Mouse (Mus musculus): ENCODE measurements around the gene Tgfb1. TPM values are rescaled to one million over a fixed set of nuclear protein-coding genes. Genes with fewer than 3 reads are reported as not detected.
A peak's percentile ranks its signal among the peaks of the same experiment; 100 is the strongest.

Gene Tgfb1
- polyA plus RNA-seq (2015; fragmentation: Nextera tagmentation; extraction: Ambion mirVana): 0.84 and 0.87 TPM in 2 replicates

DNA sequence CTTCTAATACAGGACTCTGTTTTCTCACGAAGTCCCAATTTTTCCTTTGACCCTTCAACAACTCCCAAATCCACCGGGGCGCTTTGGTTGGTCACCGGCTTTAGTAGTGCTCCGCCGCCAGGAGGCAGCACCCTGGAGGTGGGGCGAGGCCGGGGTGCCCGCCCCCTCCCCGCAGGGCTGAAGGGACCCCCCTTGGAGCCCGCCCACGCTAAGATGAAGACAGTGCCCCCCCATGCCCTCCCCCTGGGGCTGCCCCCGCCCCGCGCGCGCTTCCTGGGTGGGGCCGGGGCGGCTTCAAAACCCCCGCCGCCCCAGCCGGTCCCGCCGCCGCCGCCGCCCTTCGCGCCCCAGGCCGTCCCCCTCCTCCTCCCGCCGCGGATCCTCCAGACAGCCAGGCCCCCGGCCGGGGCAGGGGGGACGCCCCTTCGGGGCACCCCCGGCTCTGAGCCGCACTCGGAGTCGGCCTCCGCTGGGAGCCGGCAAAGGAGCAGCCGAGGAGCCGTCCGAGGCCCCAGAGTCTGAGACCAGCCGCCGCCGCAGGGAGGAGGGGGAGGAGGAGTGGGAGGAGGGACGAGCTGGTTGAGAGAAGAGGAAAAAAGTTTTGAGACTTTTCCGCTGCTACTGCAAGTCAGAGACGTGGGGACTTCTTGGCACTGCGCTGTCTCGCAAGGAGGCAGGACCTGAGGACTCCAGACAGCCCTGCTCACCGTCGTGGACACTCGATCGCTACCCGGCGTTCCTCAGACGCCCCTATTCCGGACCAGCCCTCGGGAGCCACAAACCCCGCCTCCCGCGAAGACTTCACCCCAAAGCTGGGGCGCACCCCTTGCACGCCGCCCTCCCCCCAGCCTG is at the start of gene Tgfb1:
Gene Tgfb1, plus strand, starts transcription at position 323 of the 852 bp plus-strand sequence.
- peak; percentile 13; the same call in 1 of the 2 replicates for ATAC-seq (ENCODE audit: low FRiP score, low read depth)
- WGBS: 2% methylated on average over 41 of the region's 69 CpGs

DNA sequence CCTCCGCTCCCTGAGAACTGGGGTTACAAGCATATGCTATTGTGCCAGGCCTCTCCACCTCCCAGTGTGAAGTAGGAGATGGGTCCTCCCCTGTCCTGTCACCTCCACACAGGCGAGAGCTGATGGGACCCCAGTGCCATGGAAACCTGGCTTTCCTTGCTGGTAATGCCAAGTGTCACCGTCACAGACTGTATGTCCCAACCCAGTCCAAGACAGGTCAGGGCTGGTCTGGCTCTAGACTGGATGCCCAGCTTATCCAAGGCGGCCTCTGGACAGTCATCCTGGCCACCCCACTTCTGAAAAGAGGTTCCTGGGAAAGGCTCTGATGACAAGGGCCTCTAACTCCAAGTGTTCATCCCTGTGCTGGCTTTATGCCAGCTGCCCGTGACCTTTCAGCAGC is 49.7 kb upstream of the Tgfb1 start:
- Histone ChIP-seq H3K4me2 (no peak overlapping the region), H3K27me3 (no peaks in the 10 kb centered on the region), H3K9ac (no peak overlapping the region), H3K36me3 (peaks cover 24% of the 10 kb centered on the region), H3K4me1 (replicated peaks) (no peaks in the 10 kb centered on the region), H3K4me3 (no peak overlapping the region), H3K9me3 (no peaks in the 10 kb centered on the region), H3K27ac (replicated peaks) (no peak overlapping the region)
- 89% methylated on average over 5 of the region's 5 CpGs for WGBS
- ATAC-seq (ENCODE audit: low FRiP score, low read depth): no peak

More for the DNA sequence above, at the start of gene Tgfb1:
- Histone ChIP-seq H3K4me1 (replicated peaks) (peaks cover 36% of the 10 kb centered on the region), H3K36me3 (no peaks in the 10 kb centered on the region), H3K9ac (peak within 1 kb of the TSS; percentile 37), H3K9me3 (no peaks in the 10 kb centered on the region), H3K27ac (replicated peaks) (no peak within 1 kb of the TSS), H3K27me3 (peaks cover 64% of the 10 kb centered on the region), H3K4me3 (peak within 1 kb of the TSS; percentile 40), H3K4me2 (peak within 1 kb of the TSS; percentile 83)

DNA sequence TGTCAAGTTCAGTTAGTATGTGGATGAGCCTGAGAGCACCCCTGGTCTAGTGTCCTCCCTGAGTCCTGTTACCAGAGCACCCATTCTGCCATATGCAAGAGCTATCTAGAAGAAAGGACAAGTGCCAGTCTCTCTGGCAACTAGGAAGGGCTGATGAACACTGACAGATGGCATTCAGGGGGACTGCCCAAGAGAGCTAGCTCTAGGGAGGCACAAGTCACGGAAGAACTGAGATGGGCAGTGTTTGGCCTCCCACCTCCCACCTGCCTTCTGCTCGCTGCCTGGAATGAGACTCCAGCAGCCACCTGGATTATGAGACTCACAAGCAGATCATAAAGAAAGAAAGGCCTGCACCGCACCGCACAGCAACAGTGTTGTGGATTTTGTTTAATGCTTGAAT is 47.0 kb upstream of the Tgfb1 start:
- Histone ChIP-seq H3K9me3 (no peaks in the 10 kb centered on the region), H3K4me1 (replicated peaks) (no peaks in the 10 kb centered on the region), H3K4me2 (no peak overlapping the region), H3K27ac (replicated peaks) (no peak overlapping the region), H3K27me3 (no peaks in the 10 kb centered on the region), H3K9ac (no peak overlapping the region), H3K4me3 (no peak overlapping the region), H3K36me3 (peaks cover 14% of the 10 kb centered on the region; the same call in 1 of the 2 replicates)
- WGBS: 87% methylated on average over 4 of the region's 4 CpGs
- no peak for ATAC-seq (ENCODE audit: low FRiP score, low read depth)

DNA sequence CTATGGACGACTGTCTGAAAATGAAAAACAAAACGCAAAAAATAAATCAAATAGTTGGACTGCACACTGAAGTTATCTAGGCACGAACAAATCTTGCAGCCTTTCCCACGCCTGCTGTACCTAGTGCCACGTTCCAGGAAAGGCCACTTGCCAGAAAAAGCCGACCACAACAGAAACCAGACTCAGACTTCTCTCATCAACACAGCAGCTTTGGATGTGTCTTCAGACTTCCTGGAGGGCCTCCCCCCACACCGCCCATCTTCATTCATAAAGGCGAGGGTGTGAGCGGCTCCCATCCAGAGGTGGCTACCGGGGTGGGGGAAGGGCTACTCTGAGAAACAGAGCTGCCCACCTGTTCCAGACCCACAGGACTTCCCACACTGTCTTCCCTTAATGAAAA is 42.7 kb upstream of the Tgfb1 start:
- no peak overlapping the region for H3K27ac ChIP-seq (replicated peaks)
- H3K4me1 ChIP-seq (replicated peaks): no peaks in the 10 kb centered on the region
- no peak overlapping the region for H3K4me2 ChIP-seq
- 86% methylated on average over 10 of the region's 10 CpGs for WGBS
- H3K9me3 ChIP-seq: no peaks in the 10 kb centered on the region
- H3K36me3 ChIP-seq: 0 out of 2 replicates have a peak, but pooled peaks cover 3% of the 10 kb centered on the region
- H3K27me3 ChIP-seq: no peaks in the 10 kb centered on the region
- ATAC-seq (ENCODE audit: low FRiP score, low read depth): no peak
- H3K9ac ChIP-seq: no peak overlapping the region
- H3K4me3 ChIP-seq: no peak overlapping the region

DNA sequence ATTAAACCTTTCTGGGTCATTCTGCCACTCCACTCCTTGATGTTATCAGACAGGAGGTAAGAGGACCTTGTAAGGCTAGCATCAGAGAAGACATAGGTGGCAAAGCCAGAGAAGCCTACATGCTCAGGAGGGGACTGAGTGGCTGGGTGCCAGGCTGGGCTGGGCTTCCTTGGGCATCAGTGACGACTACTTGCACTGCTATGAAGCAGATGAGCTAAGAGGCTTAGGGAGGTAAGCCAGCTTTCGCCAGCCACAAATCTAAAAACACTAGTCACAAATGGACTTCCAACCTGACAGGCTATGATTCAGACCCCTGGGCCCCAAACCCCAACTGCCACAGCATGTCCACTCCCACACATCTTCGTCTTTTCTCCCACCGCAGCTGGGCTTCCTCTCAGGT is 42.2 kb upstream of the Tgfb1 start:
- Histone ChIP-seq H3K36me3 (0 out of 2 replicates have a peak, but pooled peaks cover 3% of the 10 kb centered on the region), H3K9ac (no peak overlapping the region), H3K27me3 (no peaks in the 10 kb centered on the region), H3K4me3 (no peak overlapping the region), H3K4me1 (replicated peaks) (no peaks in the 10 kb centered on the region), H3K27ac (replicated peaks) (no peak overlapping the region), H3K4me2 (no peak overlapping the region), H3K9me3 (no peaks in the 10 kb centered on the region)
- WGBS: 80% methylated on average over 4 of the region's 4 CpGs
- no peak for ATAC-seq (ENCODE audit: low FRiP score, low read depth)

DNA sequence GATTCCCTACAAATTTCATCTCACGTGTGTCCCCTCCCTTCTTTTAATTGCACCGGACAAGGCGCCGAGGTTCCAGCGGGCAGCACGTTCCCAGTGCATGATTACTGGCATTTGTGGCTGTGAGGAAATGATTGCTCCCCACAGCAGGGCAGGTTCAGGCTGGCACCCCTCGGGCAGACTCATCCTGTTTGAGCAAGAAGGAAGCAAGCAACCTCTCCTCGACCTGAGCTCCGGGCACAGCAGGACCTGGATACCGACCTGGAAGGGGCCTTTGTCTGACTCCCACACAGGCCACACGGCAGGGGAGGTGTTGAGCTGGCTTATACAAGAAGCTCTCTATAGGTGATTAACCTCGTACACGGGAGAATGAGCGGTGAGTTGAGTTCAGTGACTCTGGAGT is 41.7 kb upstream of the Tgfb1 start:
- H3K27ac ChIP-seq (replicated peaks): no peak overlapping the region
- no peak overlapping the region for H3K4me2 ChIP-seq
- 63% methylated on average over 14 of the region's 14 CpGs for WGBS
- H3K36me3 ChIP-seq: 0 out of 2 replicates have a peak, but pooled peaks cover 3% of the 10 kb centered on the region
- H3K27me3 ChIP-seq: no peaks in the 10 kb centered on the region
- no peaks in the 10 kb centered on the region for H3K9me3 ChIP-seq
- ATAC-seq (ENCODE audit: low FRiP score, low read depth): no peak
- no peaks in the 10 kb centered on the region for H3K4me1 ChIP-seq (replicated peaks)
- H3K9ac ChIP-seq: no peak overlapping the region
- H3K4me3 ChIP-seq: no peak overlapping the region

DNA sequence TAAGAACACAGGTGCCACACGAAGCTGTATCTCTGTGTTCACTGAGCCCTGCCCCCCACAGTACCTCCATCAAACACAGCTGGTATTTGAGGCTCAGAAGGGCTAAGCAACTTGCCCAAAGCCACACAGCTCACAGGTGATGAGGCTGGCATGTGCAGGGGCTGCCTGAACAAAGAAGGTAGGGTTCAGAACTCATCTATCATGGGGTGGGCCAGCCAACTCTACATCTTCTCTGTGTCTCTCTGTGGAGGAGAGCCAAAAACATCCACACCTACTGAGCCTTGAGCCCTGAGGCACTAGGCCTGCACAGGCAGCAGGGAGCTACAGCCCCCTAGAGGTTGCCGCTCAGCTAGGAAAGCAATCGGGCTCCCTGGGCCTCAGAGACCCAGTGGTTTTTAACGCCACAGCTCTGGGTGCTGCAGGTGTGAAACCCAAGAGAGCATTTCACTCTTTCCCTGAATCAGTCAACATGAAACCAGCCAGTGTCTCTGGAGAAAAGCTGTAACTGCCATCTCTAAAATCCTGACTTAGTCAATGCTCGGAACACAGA is 39.2 kb upstream of the Tgfb1 start:
- Histone ChIP-seq H3K4me1 (replicated peaks) (no peaks in the 10 kb centered on the region), H3K27ac (replicated peaks) (no peak overlapping the region), H3K4me2 (no peak overlapping the region), H3K9ac (no peak overlapping the region), H3K9me3 (no peaks in the 10 kb centered on the region), H3K27me3 (no peaks in the 10 kb centered on the region), H3K4me3 (no peak overlapping the region), H3K36me3 (no peaks in the 10 kb centered on the region)
- ATAC-seq (ENCODE audit: low FRiP score, low read depth): no peak
- 55% methylated on average over 5 of the region's 5 CpGs for WGBS

DNA sequence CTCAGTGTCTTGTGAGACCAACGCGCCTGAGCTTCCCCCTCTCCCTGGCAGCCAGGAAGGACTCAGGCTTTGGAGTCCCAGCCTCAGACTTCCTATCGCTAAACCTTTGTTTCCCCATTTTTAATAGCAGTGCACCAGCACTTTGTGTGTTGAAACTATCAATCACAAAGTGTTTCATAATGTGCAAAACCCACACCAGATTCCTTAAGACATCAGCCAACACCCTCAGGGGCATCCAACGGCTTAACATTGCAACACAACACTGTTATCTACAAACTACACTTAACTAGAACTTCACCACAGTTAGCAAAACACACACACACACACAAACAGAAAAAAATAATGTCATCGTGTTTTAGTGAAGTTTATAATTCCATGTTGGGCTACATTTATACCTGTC is 37.0 kb upstream of the Tgfb1 start:
- 77% methylated on average over 5 of the region's 5 CpGs for WGBS
- Histone ChIP-seq H3K4me1 (replicated peaks) (no peaks in the 10 kb centered on the region), H3K27me3 (no peaks in the 10 kb centered on the region)

DNA sequence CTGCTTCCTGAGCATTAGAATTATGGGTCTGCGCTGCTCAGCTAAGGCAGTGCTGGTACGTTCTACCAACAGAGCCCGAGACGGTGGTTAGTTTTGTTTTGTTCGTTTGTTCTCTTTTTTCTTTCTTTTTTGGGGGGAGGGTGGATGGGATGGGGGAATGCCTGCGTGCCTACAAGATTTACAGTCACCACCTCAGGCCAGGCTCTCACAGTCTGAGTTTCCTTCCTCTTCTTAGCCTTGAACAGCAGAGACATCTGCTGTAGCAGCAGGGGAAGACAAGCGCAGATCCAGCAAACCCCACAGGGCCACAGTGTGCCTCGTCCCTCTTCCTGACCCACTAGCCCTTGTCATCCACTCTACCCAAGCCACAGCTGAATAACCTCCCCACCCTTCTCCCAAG is 35.5 kb upstream of the Tgfb1 start:
- Histone ChIP-seq H3K27ac (replicated peaks) (no peak overlapping the region), H3K9ac (no peak overlapping the region), H3K36me3 (no peaks in the 10 kb centered on the region), H3K4me3 (no peak overlapping the region), H3K4me1 (replicated peaks) (peaks cover 6% of the 10 kb centered on the region), H3K9me3 (no peaks in the 10 kb centered on the region), H3K4me2 (no peak overlapping the region), H3K27me3 (no peaks in the 10 kb centered on the region)
- no peak for ATAC-seq (ENCODE audit: low FRiP score, low read depth)
- WGBS: 92% methylated on average over 8 of the region's 8 CpGs

More for the DNA sequence above, 37.0 kb upstream of the Tgfb1 start:
- Histone ChIP-seq H3K36me3 (no peaks in the 10 kb centered on the region), H3K9me3 (no peaks in the 10 kb centered on the region), H3K4me2 (no peak overlapping the region), H3K4me3 (no peak overlapping the region), H3K9ac (no peak overlapping the region), H3K27ac (replicated peaks) (no peak overlapping the region)
- ATAC-seq (ENCODE audit: low FRiP score, low read depth): no peak

DNA sequence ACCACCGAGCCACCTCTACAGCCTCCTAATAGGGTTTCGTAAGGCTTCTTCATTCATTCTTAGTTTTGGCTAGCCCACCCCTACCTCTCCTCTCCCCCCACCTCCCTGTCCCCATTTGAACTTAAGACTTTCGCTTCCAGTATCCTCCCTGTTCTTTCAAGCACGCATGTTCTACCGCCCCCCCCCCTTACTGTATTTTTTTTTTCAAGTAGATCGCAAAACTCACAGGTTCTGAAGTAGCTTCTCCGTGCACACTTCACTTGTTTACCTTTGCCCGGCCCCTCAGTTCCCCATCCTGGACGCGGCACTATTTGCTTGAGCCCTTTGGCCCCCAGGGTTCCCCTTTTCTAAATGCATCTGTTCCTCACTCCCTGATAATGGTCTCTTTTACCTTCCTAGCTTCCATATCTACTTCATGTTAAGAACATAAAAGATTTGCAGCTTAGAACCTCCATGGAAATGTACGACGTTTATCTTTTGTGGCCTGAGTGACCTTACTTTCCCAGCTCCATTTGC is 34.5 kb upstream of the Tgfb1 start:
- Histone ChIP-seq H3K4me3 (no peak overlapping the region), H3K4me1 (replicated peaks) (peaks cover 14% of the 10 kb centered on the region), H3K4me2 (no peak overlapping the region), H3K27me3 (no peaks in the 10 kb centered on the region), H3K9me3 (no peaks in the 10 kb centered on the region), H3K27ac (replicated peaks) (no peak overlapping the region), H3K9ac (no peak overlapping the region), H3K36me3 (no peaks in the 10 kb centered on the region)
- ATAC-seq (ENCODE audit: low FRiP score, low read depth): no peak
- WGBS: 93% methylated on average over 12 of the region's 12 CpGs

DNA sequence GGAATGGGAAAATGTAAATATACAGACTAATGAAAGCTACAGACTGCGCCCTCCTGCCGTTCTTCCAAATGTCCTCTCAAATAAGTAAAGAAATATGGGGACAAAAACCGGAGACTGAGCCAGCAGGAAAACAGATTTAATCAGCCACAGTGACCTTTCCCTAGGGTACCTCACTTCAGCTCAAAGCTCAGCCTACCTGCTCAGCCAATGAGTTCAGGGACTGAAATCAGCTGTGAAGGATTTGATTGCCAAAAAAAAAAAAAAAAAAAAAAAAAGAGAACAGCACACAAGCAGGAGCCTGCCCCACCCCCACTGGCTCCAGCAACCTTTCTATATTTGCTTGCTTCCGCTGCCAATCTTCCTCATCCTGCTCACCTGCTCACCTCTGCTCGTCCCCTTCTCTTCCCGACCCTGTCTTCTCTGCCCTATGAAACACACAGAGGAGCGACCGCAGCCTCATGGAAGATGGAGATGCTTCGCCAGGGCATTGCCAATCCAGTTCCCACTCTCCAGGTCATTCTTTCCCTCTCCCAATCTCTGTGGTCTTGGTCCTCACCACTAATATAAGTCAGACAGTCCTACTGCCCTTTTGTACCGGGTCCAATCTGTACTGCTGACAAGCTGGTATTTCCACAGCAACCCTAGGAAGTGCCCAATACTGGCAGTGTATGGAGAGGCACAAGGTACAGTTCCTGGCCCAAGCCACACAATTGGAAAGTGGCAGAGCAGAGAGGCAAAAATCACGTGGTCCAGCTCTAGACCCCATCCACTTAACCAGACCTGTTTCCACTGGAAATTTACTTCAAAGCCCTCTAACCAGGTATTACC is 31.0 kb upstream of the Tgfb1 start:
- Histone ChIP-seq H3K4me3 (no peak overlapping the region), H3K4me1 (replicated peaks) (peaks cover 33% of the 10 kb centered on the region), H3K27me3 (no peaks in the 10 kb centered on the region), H3K9ac (no peak overlapping the region), H3K27ac (replicated peaks) (no peak overlapping the region), H3K36me3 (no peaks in the 10 kb centered on the region), H3K9me3 (no peaks in the 10 kb centered on the region), H3K4me2 (no peak overlapping the region)
- WGBS: 76% methylated on average over 11 of the region's 11 CpGs
- no peak for ATAC-seq (ENCODE audit: low FRiP score, low read depth)

DNA sequence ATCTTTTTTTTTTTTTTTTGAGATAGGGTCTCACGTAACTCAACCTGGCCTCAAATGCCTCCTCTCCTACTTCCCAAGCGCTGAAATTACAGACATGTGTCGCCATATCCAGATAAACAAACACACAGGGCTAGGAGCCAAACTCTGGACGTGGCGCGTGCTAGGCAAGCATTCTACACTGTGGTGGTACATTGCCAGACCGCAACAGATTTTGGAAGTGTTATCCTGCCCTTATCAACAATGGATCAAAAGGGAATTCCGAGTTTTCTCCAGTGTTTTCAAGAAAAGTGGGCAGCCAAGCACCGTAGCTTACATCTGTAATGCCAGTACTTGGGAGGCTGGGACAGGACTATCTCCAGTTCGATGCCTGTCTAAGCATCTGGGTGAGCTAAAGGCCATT is 29.0 kb upstream of the Tgfb1 start:
- H3K9me3 ChIP-seq: no peaks in the 10 kb centered on the region
- peak overlapping the region; percentile 69 for H3K4me3 ChIP-seq
- 39% methylated on average over 10 of the region's 10 CpGs for WGBS
- H3K27me3 ChIP-seq: no peaks in the 10 kb centered on the region
- peak overlapping the region; percentile 71 for H3K9ac ChIP-seq
- H3K4me1 ChIP-seq (replicated peaks): peaks cover 33% of the 10 kb centered on the region
- H3K27ac ChIP-seq (replicated peaks): no peak overlapping the region
- H3K36me3 ChIP-seq: no peaks in the 10 kb centered on the region
- ATAC-seq (ENCODE audit: low FRiP score, low read depth): no peak
- peak overlapping the region; percentile 67 for H3K4me2 ChIP-seq

Measured in hindbrain, embryonic 15.5 days (tissue).